Mouse (Mus musculus): ENCODE results near the gene Slfnl1.

Gene Slfnl1

GRCm38 (mm10) chr4:120581711-120582110 is 49.7 kb downstream of the Slfnl1 start:
- DNase-seq (ENCODE audit: extremely low spot score, low spot score) = no peak
